Mouse (Mus musculus) neural tube, embryonic 11.5 days (tissue): ENCODE measurements around the gene Espl1. TPM values are rescaled to one million over a fixed set of nuclear protein-coding genes. Genes with fewer than 3 reads are reported as not detected.

ENCODE experiments used
- ATAC-seq: fragments of 200-750 bp; cut with Nextera tagmentation; 2 replicates; pipeline ENCODE4 v1.8.0; 2017; ENCODE audit warnings: moderate number of reproducible peaks, mild to moderate bottlenecking, moderate TSS enrichment, moderate library complexity; ENCODE audit not compliant: insufficient read depth, low FRiP score, low TSS enrichment
- DNase-seq: peaks from one replicate; pipeline ENCODE4 v3.0.0-alpha.2; 2015; ENCODE audit warnings: low spot score
- H3K27ac ChIP-seq: fragments of 300-500 bp; sonication (generic); 2 replicates; pipeline ENCODE4 v1.5.1; 2014; ENCODE audit warnings: low read depth, mild to moderate bottlenecking, low read length
- H3K27me3 ChIP-seq: fragments of 300-500 bp; sonication (generic); 2 replicates; pipeline ENCODE4 v1.6.1; 2014; ENCODE audit warnings: mild to moderate bottlenecking, low read length, mixed read lengths; ENCODE audit not compliant: control insufficient read depth, insufficient read depth
- H3K36me3 ChIP-seq: fragments of 300-500 bp; sonication (generic); 2 replicates; pipeline ENCODE4 v1.6.1; 2014; ENCODE audit warnings: mild to moderate bottlenecking, low read length, moderate library complexity, mixed read lengths; ENCODE audit not compliant: control insufficient read depth, insufficient read depth
- H3K4me1 ChIP-seq: fragments of 300-500 bp; sonication (generic); 2 replicates; pipeline ENCODE4 v1.6.1; 2014; ENCODE audit warnings: low read length, mixed read lengths; ENCODE audit not compliant: control insufficient read depth, insufficient read depth
- H3K4me2 ChIP-seq: fragments of 300-500 bp; sonication (generic); 2 replicates; pipeline ENCODE4 v1.6.1; 2014; ENCODE audit warnings: low read depth, mild to moderate bottlenecking, moderate library complexity
- H3K4me3 ChIP-seq: fragments of 300-500 bp; sonication (generic); 2 replicates; pipeline ENCODE4 v1.5.1; 2014; ENCODE audit warnings: low read depth, low read length
- H3K9ac ChIP-seq: fragments of 300-500 bp; sonication (generic); 2 replicates; pipeline ENCODE4 v1.6.1; 2014; ENCODE audit warnings: mild to moderate bottlenecking, low read length
- H3K9me3 ChIP-seq: fragments of 300-500 bp; sonication (generic); 2 replicates; pipeline ENCODE4 v1.6.1; 2016; ENCODE audit warnings: low read length; ENCODE audit not compliant: control insufficient read depth
- WGBS: fragments of 180-500 bp; shearing (Covaris S2); extraction: QIAGEN DNeasy Blood & Tissue Kit; methylation state at CpG from one replicate; pipeline ENCODE4 v1.1.7; 2014; 5-methylcytosine and 5-hydroxymethylcytosine counted together
- polyA plus RNA-seq: library from polyadenylated mRNA; unstranded; fragments of >200 nt; fragmentation: Nextera tagmentation; extraction: Ambion mirVana; gene quantifications from 2 replicates; pipeline ENCODE4 v1.2.1, GENCODE M21; 2014

Gene Espl1
- polyA plus RNA-seq, 1 experiment from 2014 or later, result 36.2 TPM

- Histone ChIP-seq H3K9me3 (no peaks in the 10 kb centered on the region), H3K27ac (peak overlapping the region; percentile 81), H3K4me2 (peak overlapping the region; percentile 72), H3K36me3 (no peaks in the 10 kb centered on the region), H3K9ac (peak overlapping the region; percentile 71), H3K4me3 (peak overlapping the region; percentile 34), H3K27me3 (peaks cover 11% of the 10 kb centered on the region), H3K4me1 (peaks cover 20% of the 10 kb centered on the region)
- WGBS, result under 1% methylated on average over 44 of the region's 49 CpGs
- peak; percentile 60 for ATAC-seq
- DNase-seq, result peak; percentile 78
Measured at GRCm38 (mm10) chr15:102355134-102355870, 59.2 kb downstream of the Espl1 start.

- Histone ChIP-seq H3K4me2 (peak overlapping the region; percentile 72), H3K27me3 (peaks cover 11% of the 10 kb centered on the region)
Measured at GRCm38 (mm10) chr15:102355871-102356441, 59.9 kb downstream of the Espl1 start.

GRCm38 (mm10) chr15:102356501-102357325, 60.6 kb downstream of the Espl1 start:
- Histone ChIP-seq H3K4me1 (peaks cover 20% of the 10 kb centered on the region), H3K36me3 (no peaks in the 10 kb centered on the region), H3K9me3 (no peaks in the 10 kb centered on the region), H3K4me3 (no peak overlapping the region; the same call in 1 of the 2 replicates), H3K4me2 (peak overlapping the region; percentile 72), H3K9ac (peak overlapping the region; percentile 71; the same call in 1 of the 2 replicates), H3K27ac (peak overlapping the region; percentile 81), H3K27me3 (peaks cover 11% of the 10 kb centered on the region)
- WGBS, result 19% methylated on average over 16 of the region's 16 CpGs
- ATAC-seq, result no peak
- no peak for DNase-seq

More at GRCm38 (mm10) chr15:102355871-102356441, 59.9 kb downstream of the Espl1 start:
- DNase-seq, result peak; percentile 83
- peak overlapping the region; percentile 81 for H3K27ac ChIP-seq
- H3K36me3 ChIP-seq, result no peaks in the 10 kb centered on the region
- peak; percentile 78 for ATAC-seq
- peak overlapping the region; percentile 34 for H3K4me3 ChIP-seq
- peak overlapping the region; percentile 71 for H3K9ac ChIP-seq
- no peaks in the 10 kb centered on the region for H3K9me3 ChIP-seq
- peaks cover 20% of the 10 kb centered on the region for H3K4me1 ChIP-seq
- WGBS, result under 1% methylated on average over 37 of the region's 38 CpGs

GRCm38 (mm10) chr15:102358126-102358525, 62.1 kb downstream of the Espl1 start:
- Histone ChIP-seq H3K9me3 (no peaks in the 10 kb centered on the region), H3K36me3 (no peaks in the 10 kb centered on the region), H3K4me3 (peak overlapping the region; percentile 19; the same call in 1 of the 2 replicates), H3K4me2 (peak overlapping the region; percentile 35), H3K4me1 (peaks cover 20% of the 10 kb centered on the region), H3K27ac (no peak overlapping the region), H3K9ac (peak overlapping the region; percentile 32; the same call in 1 of the 2 replicates), H3K27me3 (peaks cover 11% of the 10 kb centered on the region)
- no peak for ATAC-seq
- peak; percentile 55 for DNase-seq
- WGBS, result 2% methylated on average over 25 of the region's 25 CpGs

- Histone ChIP-seq H3K4me2 (no peak overlapping the region; the same call in 1 of the 2 replicates), H3K9me3 (no peaks in the 10 kb centered on the region), H3K4me3 (no peak overlapping the region), H3K36me3 (no peaks in the 10 kb centered on the region), H3K27ac (no peak overlapping the region), H3K27me3 (peaks cover 11% of the 10 kb centered on the region), H3K4me1 (peaks cover 20% of the 10 kb centered on the region), H3K9ac (no peak overlapping the region)
- 24% methylated on average over 5 of the region's 5 CpGs for WGBS
- ATAC-seq (no peak), DNase-seq (no peak)
Measured at GRCm38 (mm10) chr15:102358834-102359233, 62.8 kb downstream of the Espl1 start.

GRCm38 (mm10) chr15:102362648-102363047, 66.6 kb downstream of the Espl1 start:
- WGBS, result 14% methylated on average over 14 of the region's 14 CpGs
- Histone ChIP-seq H3K4me2 (no peak overlapping the region; the same call in 1 of the 2 replicates), H3K27me3 (peaks cover 14% of the 10 kb centered on the region), H3K9me3 (no peaks in the 10 kb centered on the region), H3K36me3 (no peaks in the 10 kb centered on the region), H3K4me3 (no peak overlapping the region), H3K4me1 (peaks cover 13% of the 10 kb centered on the region), H3K9ac (peak overlapping the region; percentile 0; the same call in 1 of the 2 replicates), H3K27ac (no peak overlapping the region)
- no peak for DNase-seq
- ATAC-seq, result no peak

GRCm38 (mm10) chr15:102364678-102365077, 68.6 kb downstream of the Espl1 start:
- 97% methylated on average over 1 of the region's 1 CpGs for WGBS
- Histone ChIP-seq H3K4me3 (no peak overlapping the region), H3K9ac (no peak overlapping the region), H3K27ac (no peak overlapping the region), H3K36me3 (no peaks in the 10 kb centered on the region), H3K9me3 (no peaks in the 10 kb centered on the region), H3K27me3 (0 out of 2 replicates have a peak, but pooled peaks cover 3% of the 10 kb centered on the region), H3K4me2 (no peak overlapping the region), H3K4me1 (peaks cover 2% of the 10 kb centered on the region; the same call in 1 of the 2 replicates)
- DNase-seq (no peak), ATAC-seq (no peak)

- Histone ChIP-seq H3K9me3 (no peaks in the 10 kb centered on the region), H3K4me1 (peaks cover 6% of the 10 kb centered on the region; the same call in 1 of the 2 replicates), H3K9ac (peak overlapping the region; percentile 11), H3K4me2 (peak overlapping the region; percentile 37), H3K27ac (no peak overlapping the region), H3K4me3 (no peak overlapping the region; the same call in 1 of the 2 replicates), H3K36me3 (no peaks in the 10 kb centered on the region), H3K27me3 (0 out of 2 replicates have a peak, but pooled peaks cover 3% of the 10 kb centered on the region)
- whole genome bisulfite sequencing, result 2% methylated on average over 7 of the region's 7 CpGs
- ATAC-seq, result no peak
- no peak for DNase-seq
Measured at GRCm38 (mm10) chr15:102366238-102366637, 70.2 kb downstream of the Espl1 start.
